Mouse (Mus musculus): Measurements from ENCODE around the gene Usp46.
"Not testable (repeated sequence)": the region's sequence is repeated elsewhere in the genome, so short reads cannot be mapped to it uniquely, and the experiment has no call there.

Usp46 gene

DNA sequence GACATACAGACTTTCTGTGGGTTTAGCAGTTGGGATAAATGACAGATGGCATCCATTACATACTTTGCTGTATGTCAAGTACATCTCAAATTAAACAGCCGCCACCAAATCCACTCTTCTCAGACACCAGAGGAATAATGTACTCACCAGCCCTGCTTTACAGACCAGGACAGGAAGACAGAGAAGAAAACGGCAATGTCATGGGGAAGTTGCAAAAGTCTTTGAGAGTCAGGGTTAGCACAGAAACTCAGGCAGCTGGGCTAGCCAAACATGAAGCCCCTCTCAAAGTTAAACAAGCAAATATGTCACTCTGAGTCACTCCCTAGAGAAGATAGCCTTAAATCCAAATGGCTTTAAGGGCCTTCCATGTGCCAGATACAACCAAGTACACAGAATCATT is 40.0 kb downstream of the Usp46 start:
- no peak for DNase-seq (ENCODE audit: extremely low read depth, low read depth)

DNA sequence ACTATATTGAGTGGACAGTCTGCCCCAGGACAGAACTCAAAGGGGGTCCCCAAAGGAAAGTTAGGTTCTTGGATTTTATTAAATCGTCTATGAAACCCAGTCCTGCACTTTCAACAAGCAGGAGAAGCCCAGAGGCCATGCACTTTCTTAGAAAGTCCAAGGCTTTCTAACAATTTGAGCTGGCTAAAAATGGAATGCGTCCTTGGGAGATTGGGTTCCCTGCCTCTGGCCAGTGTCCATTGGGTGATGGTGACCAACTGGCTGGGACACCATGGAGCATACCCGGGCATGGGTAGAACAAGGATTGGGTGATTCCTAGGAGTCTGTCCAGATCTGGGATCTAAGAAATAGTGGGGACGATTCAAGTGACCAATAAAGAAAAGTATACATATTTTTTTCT is 47.7 kb downstream of the Usp46 start:
- no peak for DNase-seq (ENCODE audit: extremely low read depth, low read depth)

DNA sequence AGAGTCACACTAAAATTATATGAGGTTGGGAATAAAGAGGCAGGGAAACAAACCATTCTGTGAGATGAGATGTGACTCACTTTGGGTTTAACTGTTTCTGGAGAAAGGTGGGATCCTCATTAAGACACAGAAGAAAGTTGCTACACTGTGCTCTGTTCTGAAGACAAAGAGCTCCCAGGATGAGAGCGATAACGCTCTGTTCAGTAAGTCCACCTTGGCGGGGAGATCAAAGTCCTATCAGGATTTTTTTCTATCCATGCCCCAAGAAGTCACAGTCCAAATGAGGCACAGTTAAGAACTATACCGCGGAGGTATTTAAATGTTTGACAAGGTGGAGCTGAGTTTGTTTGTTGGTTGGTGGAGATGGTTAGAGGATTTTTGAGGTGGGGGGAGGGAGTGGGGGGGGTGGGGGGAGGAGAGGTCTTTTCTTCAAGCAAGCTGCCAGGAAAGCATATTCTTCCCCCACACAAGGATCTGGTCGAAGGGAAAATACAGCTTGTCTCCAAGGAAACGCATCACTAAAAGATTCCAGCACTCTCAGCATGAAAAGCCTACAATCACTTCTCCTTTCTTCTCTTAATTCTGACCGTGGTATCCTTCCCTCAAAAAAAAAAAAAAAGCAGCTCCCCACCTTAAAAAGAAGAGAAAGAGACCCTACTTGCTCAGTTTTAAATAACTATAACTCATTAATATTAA is 49.2 kb downstream of the Usp46 start:
- DNase-seq (ENCODE audit: extremely low read depth, low read depth) = no peak

DNA sequence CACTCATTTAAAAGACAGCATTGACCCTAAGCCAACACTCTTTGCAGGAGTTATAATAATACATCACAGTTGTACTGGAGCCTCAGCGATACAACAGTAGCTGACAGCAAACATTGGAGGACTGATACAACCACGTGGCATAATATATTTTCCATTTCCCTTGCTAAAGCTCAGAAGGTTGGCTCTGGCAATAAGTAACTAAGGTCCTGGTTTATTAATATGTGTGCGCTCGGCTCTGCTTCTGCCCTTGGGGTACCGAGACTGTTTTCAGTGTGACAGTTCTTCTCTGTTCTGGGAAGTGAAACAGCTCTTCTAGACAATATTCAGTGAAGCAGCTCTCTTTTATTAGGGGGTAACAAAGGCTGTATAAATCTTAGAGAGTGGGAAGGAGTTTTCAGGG is 50.7 kb downstream of the Usp46 start:
- DNase-seq (ENCODE audit: extremely low read depth, low read depth) = no peak

DNA sequence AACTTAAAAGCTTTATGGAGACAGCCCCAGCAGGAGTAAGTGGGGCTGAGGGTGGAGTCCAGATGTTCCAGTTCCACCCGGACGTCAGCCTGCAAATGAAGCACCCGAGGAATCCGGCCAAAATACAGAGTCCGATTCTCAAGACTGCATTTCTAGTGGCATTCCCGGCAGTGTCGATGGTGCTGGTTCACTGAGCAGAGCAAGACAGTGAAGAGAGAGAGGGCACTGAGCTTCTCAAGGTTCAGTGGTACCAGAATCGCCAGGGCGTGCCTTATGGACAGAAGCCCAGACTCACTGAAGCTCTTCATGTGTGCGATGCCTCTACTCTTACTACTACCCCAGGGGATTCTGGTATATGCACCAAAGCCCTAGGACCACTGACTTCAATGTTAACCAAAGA is 56.6 kb downstream of the Usp46 start:
- no peak for DNase-seq (ENCODE audit: extremely low read depth, low read depth)

DNA sequence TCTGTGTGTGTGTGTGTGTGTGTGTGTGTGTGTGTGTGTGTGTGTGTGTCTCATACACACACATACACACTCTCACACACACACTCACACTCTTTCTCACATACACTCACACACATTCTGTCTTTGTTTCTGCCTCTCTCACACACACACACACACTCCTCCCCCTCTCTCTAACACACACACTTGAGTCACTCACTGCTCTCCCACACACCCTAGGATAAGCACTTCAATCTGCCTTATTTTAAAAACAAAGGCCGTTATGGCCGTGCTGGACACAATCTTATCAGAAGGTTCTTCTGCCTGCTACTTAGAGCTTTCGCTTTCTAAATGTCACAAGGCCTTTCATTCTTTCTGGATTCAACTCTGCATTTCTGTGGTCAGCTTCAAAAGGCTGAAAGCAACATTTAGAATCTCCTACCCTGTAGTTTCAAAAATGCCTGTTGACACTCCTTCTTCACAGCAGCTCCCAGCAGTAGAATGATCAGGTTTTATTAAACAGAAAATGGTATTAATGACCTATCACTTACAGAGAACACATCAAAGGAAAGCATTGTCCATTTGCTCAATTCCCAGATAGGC is 60.6 kb downstream of the Usp46 start:
- DNase-seq (ENCODE audit: extremely low read depth, low read depth) = no peak

DNA sequence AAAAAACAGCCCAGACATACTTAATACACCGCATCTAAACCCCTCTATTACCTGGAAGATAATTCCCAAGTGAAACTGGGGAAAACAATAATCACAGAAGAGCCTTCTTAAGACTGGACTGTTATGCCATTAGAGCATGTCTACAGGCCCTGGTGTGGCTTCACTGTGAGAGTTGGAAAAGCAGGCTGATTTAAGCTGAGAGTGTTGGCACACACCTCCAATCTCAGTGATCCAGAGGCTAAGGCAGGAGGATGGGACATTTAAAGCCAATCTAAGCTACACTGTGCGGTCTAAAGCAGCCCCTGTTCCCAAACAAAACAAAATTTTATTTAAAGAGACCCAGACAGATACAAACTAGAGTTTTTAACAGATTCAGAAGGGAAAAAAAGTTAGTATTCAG is 62.3 kb downstream of the Usp46 start:
- no peak for DNase-seq (ENCODE audit: extremely low read depth, low read depth)

DNA sequence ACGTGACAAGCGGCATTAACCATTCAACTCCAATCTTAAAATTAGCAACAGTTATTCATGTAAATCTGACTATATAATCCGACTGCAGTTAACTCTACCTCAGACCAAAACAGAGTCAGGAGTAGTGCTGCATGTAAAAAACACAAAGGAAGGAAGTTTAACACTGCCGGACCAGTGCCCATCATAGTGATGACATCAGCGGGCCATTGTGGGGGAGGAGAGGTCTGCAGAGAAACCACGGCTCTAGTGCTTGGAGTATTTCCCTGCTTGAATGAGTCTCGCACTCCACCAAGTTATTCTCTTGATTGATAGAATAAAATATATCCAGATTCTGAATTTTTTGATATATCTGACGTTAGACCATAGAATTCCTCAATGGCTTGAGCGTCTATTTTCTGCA is 66.5 kb downstream of the Usp46 start:
- DNase-seq (ENCODE audit: extremely low read depth, low read depth) = no peak

DNA sequence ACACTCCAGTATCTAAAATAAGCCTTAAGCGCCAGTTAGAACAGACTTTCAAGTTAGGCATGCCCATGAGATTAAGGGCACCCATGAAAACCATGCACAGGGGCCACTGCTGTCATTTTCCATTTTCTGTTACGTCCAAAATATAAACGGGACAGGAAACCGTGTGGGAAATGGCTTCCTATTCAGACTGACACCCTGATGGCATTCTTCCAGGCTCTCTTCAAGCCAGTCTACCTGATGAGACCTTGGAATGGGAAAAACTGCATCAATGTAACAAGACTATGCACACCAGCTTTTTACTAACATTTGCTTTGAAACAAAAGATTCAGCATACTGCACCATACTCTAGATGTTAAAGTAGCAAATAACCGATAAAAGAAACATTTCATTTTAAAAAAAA is 69.3 kb downstream of the Usp46 start:
- DNase-seq (ENCODE audit: extremely low read depth, low read depth) = no peak

DNA sequence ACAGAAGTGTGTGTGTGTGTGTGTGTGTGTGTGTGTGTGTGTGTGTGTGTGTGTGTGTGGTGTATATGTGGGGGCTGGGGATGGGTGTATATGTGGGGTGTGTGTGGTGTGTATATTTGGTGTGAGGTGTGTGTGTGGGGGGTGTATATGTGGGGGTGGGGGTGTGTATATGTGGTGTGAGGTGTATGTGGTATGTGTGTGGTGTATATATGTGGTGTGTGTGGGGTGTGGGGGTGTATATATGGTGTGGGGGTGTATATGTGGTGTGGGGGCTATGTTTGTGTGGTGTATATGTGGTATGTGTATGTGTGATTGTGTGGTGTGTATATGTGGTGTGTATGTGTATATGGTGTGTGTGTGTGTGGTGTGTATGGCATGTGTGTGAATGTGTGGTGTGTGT is 73.4 kb downstream of the Usp46 start:
- no peak for DNase-seq (ENCODE audit: extremely low read depth, low read depth)

DNA sequence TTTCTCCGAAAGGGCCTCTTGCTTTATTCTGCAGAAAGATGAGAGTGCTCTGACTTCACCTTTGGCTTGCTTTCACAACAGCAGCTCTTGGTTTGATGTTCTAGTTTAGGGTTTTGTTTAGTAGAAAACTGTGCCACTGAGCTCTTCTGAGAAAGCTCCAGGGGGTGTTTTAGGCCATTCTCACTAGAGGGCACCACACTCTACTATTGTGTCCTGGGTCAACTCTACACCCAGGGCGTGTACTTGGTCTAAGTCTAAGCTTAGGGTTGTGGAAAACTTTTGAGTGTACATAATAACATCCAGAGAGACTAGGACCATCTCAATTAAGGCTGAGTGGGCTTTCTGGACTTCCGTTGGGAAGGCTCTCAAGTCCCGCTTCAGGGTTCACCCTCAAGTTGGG is 74.7 kb downstream of the Usp46 start:
- DNase-seq (ENCODE audit: extremely low read depth, low read depth) = peak; percentile 6

DNA sequence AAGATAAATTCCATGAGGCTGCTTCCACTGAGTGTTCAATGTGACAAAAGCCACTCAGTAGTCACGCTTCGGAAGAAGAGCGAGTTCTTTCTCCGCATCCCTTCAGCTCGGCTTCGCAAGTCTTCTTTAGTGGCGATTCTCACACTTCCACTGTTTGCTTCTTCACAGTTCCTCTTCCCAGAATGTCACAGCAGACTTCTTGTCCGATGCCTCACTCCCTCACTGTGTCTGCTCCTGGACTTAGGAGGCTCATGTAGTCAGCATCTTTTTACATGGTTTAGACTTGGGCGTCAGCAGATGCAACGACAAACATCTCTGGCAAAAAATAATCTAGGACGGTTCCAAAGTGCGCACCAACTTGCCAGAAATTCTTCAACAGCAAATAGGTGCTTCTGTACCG is 75.9 kb downstream of the Usp46 start:
- no peak for DNase-seq (ENCODE audit: extremely low read depth, low read depth)

DNA sequence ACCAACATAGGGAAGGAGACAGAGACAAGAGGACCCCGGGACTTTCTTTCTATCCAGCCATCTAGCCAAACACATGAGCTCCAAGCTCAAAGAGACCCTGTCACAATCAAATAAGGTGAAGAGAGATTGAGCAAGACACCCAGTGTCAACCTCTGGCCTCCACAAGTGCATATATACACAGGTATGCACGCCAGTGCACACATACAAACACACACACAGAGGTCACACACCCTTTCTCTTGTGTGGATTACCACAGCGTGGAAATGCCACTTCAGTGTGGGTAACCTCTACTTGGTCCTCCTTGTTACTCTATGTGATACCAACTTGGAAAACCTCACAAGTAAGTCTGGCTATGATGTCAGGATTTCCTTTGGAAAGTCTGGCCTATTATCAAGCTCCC is 78.7 kb downstream of the Usp46 start:
- no peak for DNase-seq (ENCODE audit: extremely low read depth, low read depth)

DNA sequence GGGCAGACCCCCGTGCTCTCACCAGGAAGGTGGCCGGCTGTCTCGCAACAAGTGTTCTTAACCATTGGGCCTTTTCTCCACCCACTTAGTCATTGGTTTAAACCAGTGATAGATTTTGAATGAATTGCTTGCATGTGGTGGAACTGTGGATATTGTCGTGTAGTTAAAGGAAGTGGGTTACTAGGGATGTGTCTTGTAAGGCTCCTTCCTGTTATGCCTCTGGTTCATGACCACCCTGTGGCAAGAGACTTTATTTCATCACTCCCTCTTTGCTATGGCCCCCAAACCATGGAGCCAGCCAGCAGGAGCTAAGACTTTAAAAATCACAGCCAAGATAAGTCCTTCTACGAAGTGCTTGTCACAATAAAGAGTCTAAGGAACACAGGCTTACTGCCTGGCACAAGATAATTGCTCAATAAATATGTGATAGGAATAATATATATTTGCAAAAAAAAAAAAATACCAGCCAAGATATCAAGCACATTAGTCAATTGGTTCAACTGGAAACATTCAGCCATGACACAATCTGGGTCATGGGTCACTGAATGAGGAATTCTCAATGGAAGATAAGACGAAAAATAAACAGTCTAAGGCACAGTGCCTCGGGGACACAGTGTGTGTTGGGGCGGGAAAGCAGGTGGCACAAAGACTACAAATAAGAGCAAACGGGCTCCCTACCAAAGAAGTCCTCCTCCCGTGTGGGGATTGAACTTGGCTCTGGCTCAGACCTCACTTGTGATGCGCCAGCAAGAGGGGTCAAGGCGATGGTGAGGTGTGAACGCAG is 80.3 kb downstream of the Usp46 start:
- no peak for DNase-seq (ENCODE audit: extremely low read depth, low read depth)

DNA sequence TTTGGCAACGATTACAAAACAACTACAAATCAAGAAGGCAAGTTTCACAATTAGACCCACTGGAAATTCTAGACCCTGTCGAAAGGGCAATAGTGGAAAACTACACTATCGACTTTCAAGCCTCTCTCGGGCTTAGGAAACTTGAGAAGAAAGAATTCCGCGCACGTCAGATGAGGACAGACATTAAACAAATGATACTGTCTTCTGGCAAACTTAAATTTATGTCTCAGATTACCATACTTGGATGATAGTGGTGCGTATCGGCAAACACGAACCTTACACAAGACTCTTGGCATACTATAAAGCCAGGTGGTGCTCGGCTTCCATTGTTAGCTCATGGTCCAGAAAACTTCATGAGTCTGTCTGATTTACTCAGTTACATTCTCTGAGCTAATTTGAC is 90.8 kb downstream of the Usp46 start:
- DNase-seq (ENCODE audit: extremely low read depth, low read depth) = no peak

DNA sequence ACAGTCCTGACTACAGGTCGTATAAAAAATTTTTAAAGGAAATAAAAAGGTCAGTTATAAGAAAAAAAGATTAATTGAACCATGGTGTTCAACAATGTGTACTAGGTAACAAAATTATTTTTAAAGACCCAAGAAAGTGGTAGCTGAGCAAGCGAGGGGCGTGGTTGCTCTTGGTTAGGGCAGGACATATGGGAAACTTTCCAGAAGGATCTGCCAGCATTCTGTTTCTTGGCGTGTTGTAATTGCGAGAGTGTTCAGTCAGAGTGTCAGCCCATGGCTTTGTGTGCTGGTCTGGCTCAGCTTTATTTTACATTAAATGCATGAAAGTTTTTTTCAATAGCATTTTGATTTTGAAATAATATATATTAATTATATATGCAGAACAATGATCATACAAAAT is 96.5 kb downstream of the Usp46 start:
- DNase-seq (ENCODE audit: extremely low read depth, low read depth) = no peak

DNA sequence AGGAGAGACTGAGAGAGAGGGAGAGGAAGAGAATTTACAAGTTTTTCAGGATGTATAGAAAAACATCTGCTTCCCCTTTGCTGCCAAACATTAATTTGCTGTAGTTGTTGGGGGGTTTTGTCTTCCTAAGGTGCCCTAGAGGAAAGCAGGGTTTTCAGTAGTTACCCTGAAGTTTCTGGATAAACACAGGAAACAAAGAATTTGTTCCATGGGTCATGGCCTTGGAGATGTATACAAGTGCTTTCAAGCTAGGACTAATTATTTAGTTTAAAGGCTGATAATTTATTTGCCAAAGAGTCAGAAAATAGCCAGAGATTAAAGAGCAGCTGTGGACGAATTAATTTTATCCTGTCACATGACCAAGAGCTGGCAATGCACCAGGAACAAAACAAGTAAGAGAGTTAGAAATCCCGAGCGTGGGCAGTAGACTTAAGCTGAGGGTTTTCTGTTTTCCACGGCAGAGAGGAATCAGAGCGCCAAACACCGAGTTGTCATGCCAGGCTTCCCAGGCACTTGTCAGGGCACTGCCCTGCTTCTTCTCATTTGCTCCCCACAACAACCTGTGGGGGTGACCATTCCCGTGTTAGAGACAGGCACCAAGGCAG is 98.1 kb downstream of the Usp46 start:
- DNase-seq (ENCODE audit: extremely low read depth, low read depth) = no peak

DNA sequence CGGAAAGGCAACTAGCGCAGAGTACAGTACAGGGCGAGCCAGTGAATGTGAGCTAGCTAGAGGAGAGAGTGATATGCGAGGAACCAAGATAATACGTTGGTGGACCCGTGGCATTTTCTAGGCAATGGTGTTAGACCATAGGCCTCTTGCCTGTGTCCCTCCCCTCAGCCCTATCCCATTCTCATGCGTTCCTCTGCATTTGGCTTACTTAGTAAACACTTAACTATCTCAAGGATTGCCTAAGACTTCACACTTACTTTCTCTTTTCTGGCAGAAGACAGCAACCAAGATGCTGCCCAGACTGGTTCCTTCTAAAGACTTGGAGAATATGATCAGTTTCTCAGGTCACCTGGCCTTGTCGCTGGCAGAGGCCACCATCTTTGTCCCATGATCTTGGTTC is 98.9 kb downstream of the Usp46 start:
- DNase-seq (ENCODE audit: extremely low read depth, low read depth) = no peak

DNA sequence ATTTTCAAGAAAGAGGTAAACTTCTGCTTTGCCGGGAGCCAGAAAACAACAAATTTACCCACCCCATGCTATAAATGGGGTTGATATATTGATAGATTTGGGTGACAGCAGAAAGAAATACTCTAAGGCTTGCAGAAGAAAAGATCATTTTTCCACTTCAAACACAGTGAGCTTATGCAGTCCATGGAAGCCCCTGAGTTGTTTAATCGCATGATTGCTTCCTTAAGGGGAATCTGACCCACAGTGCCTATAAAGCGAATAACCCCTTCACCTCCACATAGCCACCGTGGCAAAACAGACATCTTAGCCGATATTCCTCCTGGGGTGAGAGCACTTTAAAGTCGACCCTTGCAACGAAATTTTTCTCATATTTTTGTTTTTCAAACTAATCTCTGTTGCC is 108.5 kb downstream of the Usp46 start:
- no peak for DNase-seq (ENCODE audit: extremely low read depth, low read depth)

DNA sequence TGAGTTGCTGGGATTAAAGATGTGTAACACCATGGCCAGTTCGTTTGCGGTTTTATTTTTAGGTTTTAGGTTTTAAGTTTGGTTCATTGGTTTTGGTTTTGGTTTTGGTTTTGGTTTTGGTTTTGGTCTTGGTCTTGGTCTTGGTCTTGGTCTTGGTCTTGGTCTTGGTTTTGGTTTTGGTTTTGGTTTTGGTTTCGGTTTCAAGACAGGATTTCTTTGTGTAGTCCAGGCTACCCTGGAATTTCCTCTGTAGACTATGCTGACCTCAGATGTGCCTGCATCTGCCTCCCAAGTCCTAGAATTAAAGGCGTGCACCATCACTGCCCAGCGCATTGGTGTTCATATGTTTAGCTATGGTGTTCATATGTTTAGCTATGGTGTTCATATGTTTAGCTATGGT is 109.6 kb downstream of the Usp46 start:
- not testable (repeated sequence) for DNase-seq (ENCODE audit: extremely low read depth, low read depth)

DNA sequence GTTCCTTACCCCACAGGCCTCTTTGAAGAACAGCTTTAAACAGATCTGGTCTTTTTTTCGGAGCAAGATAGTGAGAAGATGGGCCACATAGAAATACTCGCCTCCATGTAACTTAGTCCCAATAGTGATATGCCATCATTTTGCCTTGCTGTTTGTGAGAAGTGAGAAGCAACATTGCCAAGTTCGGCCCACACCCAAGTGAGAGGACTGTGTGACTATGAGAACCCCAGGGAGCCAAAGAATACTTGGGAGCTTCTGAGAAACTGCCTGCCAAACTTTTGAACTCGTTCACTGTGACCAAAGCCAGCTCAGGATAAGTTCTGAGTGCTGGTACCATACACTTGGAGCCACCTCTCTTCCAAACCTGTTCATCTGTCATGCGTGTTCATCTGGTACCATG is 110.1 kb downstream of the Usp46 start:
- no peak for DNase-seq (ENCODE audit: extremely low read depth, low read depth)

DNA sequence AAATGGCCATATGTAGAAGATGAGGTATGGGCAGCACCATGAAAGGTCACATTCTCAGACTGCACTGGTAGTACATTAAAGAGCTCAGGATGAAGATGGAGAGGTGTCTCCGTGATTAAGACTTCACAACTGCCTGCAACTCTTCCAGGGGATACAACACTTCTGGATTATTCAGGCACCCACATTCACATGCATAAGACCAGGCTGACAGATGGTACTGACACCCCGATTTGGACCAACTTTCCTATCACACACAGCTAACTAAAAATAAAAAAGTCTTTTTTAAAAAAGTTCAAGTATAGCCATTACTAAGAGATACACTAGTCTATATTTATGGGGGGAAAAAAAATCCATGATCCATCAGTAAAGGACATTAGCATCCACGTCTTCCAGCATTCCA is 112.5 kb downstream of the Usp46 start:
- no peak for DNase-seq (ENCODE audit: extremely low read depth, low read depth)

All from MEL-GATA-1-ER (cell line).